Mouse (Mus musculus): ENCODE measurements around the gene Epc2. TPM values are rescaled to one million over a fixed set of nuclear protein-coding genes. Genes with fewer than 3 reads are reported as not detected.

Gene Epc2
- 10 to 100 TPM; 52.6 to 53.8 TPM for total RNA-seq (2021)

GRCm38 (mm10) chr2:49450931-49451636, at the start of gene Epc2:
Gene Epc2 (plus strand): TSS chr2:49451486.
- peak; percentile 76 to 91 for DNase-seq (ENCODE audit: extremely low spot score in 1 of 2, low spot score in 2 of 2)
- intact Hi-C loops (cut with DNase I): loop anchor here (5.0 kb wide), 2 partner anchors 171 to 276 kb away; no protein-coding TSS in a partner anchor

DNA sequence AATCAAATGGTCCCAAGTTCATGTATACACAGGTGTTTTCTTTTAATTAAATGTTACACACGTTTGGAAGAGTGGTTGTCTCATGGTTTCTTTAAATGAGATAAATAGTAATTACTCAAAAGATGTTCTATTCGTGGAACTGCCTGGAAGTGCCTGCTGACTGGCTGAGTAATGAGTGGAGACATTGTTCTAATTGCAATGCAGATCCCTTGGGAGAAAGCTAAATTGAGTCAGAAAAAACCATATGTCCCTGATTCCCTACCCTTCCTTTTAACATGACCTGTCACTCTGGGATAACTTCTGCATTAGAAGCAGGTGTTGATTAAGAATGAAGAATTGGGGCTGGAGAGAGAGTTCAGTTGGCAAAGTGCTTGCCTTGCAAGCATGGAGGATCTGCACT, 45.3 kb upstream of the Epc2 start:
- intact Hi-C loops (cut with DNase I): no loop called here
- no peak for DNase-seq (ENCODE audit: extremely low spot score in 1 of 2, low spot score in 2 of 2)

GRCm38 (mm10) chr2:49411685-49412084, 39.6 kb upstream of the Epc2 start:
- intact Hi-C loops (cut with DNase I): no loop called here
- DNase-seq (ENCODE audit: extremely low spot score in 1 of 2, low spot score in 2 of 2): no peak

DNA sequence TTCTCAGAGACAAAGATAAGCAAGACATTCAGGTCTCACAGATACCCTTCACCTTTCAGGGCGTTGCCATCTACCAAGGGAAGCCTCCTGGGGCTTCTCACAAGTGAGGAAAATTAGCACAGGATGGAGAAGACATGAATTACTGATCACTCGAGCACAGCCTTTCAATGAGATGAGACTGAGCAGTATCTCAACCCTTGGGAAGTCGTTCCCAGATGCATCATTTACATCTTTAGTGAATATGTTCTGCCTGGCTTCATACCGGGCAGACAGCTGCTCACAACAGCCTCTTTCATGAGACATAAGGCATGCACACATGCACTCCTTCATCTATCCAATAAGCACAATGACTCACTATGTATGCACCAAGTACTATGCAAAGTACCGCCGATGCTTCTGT, 38.7 kb upstream of the Epc2 start:
- no peak for DNase-seq (ENCODE audit: extremely low spot score in 1 of 2, low spot score in 2 of 2)
- intact Hi-C loops (cut with DNase I): no loop called here

DNA sequence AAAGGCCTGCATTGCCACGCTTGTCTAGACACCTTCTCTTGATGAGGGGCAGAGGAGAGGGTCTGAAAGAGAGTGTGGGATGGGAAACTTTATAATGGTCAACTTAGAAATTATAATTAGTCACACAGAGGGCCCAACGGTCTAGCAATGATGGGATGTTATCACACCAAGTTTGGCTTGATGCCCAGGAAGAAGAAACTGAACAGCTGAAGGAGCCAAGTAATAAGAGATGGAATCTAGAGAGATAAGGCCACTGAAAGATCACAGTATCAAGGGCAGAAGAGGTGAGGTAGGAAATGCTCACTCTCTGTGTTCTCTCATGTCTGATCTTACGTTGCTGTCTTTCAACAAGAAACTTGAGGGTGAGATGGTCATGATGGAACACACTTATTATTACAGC, 35.4 kb upstream of the Epc2 start:
- intact Hi-C loops (cut with DNase I): no loop called here
- no peak for DNase-seq (ENCODE audit: extremely low spot score in 1 of 2, low spot score in 2 of 2)

GRCm38 (mm10) chr2:49417018-49417604, 34.2 kb upstream of the Epc2 start:
- intact Hi-C loops (cut with DNase I): no loop called here
- DNase-seq (ENCODE audit: extremely low spot score in 1 of 2, low spot score in 2 of 2): no peak

DNA sequence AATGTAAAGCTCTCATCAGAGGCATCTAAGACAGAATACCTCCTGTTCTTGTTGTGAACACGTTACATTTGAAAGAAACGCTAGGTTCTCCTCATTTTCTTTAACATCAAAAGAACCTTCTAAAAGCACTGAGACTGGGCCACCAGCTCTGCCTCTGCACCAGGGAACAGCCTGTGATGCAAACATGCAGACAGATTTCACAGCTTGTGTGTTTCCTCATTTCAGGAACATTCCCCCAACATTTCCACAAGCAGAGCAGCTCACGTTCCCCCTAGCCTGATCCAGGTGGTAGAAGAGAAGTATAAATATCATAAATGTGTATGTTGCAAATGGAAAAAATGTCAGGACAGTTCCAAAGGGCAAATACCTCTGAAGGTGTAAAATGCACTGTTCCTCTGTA, 30.9 kb upstream of the Epc2 start:
- intact Hi-C loops (cut with DNase I): loop anchor here (10.0 kb wide), 1 partner anchor 506 kb away; no protein-coding TSS in a partner anchor
- DNase-seq (ENCODE audit: extremely low spot score in 1 of 2, low spot score in 2 of 2): no peak

- intact Hi-C loops (cut with DNase I): loop anchor here (10.0 kb wide), 1 partner anchor 509 kb away; no protein-coding TSS in a partner anchor
- DNase-seq (ENCODE audit: extremely low spot score in 1 of 2, low spot score in 2 of 2): no peak
Observed at GRCm38 (mm10) chr2:49423857-49424256, 27.4 kb upstream of the Epc2 start.

DNA sequence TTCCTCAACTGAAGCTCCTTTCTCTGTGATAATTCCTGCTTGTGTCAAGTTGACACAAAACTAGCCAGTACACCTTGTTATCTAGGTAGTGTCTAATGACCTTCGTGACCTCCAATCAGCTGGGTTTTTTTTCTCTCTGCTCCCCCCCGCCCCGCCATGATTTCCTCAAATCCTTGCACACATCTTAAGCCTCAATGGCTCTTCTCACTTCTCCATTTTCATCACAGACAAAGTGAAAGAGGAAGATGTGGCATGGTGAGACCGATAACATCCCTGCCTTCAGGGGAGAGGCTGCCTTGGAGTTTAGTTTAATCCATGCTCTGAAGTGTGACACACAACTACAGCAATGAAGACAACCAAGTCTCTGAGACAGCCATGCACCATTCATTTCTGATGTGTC, 26.5 kb upstream of the Epc2 start:
- no peak for DNase-seq (ENCODE audit: extremely low spot score in 1 of 2, low spot score in 2 of 2)
- intact Hi-C loops (cut with DNase I): loop anchor here (10.0 kb wide), 1 partner anchor 510 kb away; no protein-coding TSS in a partner anchor

DNA sequence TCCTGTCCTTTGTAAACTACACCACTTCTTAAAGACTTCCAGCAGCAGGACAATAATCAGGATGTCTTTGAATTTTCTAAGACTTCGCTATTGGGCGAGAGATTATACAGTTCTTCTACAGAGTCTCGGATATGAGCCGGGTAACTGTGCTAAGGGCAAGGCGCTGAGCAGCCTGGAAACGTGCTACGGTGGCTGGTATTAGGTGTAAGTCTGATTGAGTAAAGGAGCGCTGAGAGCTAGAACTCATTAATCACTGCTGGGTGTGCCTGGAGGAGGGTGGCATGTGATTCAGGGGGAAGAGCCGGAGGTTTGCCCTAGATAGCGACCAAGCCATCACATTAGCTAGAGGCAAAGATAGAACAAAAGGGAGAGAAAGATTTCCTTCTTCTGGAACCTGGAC, 25.1 kb upstream of the Epc2 start:
- intact Hi-C loops (cut with DNase I): loop anchor here (10.0 kb wide), 1 partner anchor 511 kb away; no protein-coding TSS in a partner anchor

DNA sequence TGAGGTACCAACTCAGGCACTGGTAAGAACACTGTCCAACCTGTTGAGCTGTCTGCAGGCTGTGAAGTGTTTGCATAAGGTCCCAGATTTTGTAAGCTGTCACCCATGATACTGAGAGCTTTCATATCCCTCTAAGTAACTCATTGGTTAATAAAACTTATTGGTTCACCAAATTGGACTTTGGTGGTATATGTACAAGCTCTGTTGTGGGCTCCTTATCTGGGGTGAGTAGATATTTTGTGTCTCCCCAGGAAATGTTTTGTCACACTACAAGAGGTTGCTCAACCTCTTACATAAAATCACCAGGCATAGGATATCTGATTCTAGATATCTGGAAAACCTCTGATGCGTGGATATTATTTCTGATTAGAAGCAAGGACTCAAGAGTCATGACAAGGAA, 20.3 kb upstream of the Epc2 start:
- DNase-seq (ENCODE audit: extremely low spot score in 1 of 2, low spot score in 2 of 2): no peak
- intact Hi-C loops (cut with DNase I): no loop called here

More for the DNA sequence above, 25.1 kb upstream of the Epc2 start:
- no peak for DNase-seq (ENCODE audit: extremely low spot score in 1 of 2, low spot score in 2 of 2)

DNA sequence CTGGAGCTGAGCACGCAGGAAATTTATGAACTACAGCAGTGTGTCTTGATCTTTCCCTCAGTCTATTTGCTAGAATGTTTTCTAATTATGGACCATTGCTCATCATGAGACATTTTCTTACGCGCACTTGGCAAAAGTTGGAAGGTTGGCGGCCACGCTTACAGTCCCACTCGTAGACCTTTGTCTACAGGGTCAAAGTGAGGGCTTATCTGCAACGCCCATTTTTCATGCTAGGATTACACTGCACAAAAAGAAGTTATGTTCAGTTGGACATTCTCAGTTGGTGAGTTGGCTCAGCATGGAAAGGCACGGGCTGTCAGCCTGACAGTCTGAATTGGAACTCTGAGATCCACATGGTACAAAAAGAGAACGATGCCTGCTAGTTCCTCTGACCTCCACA, 18.1 kb upstream of the Epc2 start:
- intact Hi-C loops (cut with DNase I): no loop called here

GRCm38 (mm10) chr2:49446238-49446637, 5.0 kb upstream of the Epc2 start:
- no peak for DNase-seq (ENCODE audit: extremely low spot score in 1 of 2, low spot score in 2 of 2)
- intact Hi-C loops (cut with DNase I): no loop called here

More for the DNA sequence above, 18.1 kb upstream of the Epc2 start:
- DNase-seq (ENCODE audit: extremely low spot score in 1 of 2, low spot score in 2 of 2): no peak

DNA sequence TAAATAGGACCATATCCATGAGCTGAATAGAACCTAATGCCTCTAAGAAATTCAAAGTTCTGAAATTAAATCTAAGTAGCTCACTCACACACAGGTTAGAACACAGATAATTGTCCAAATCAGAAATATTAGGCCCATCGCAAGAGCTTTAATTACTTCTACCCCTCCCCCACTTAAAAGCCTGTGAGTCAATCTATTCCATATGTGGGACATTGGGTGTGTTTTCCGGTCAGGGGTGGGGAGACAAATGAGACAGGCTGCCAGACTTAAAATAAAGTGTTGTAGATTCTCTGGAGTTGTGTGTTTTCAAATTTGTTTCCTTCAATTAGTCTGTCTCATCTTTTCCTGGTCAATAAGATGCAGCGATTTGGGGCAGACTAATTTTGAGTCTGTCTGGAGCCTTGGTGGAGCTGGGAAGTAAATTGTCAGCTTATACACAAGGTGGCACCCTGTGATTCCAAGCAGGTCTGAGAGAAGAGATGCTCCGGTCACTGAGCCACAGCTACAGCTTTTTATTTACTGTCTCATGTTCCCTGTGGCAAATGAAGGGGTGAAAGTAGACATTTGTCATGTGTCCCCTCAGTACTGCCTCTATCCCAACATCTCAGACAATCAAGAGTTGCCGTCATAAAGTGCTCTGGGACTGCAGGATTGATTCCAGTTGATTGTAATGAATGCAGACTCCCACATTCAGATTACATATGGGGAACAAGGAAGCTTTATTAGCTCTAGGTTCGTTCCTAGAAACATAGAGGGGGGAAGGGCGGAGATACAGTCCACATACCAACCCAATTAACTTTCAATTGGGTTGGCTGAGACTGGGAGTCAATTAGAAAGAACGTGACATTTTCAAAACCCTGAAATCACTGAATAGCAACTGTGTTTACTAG, 3.5 kb upstream of the Epc2 start:
- DNase-seq (ENCODE audit: extremely low spot score in 1 of 2, low spot score in 2 of 2): no peak
- intact Hi-C loops (cut with DNase I): no loop called here

DNA sequence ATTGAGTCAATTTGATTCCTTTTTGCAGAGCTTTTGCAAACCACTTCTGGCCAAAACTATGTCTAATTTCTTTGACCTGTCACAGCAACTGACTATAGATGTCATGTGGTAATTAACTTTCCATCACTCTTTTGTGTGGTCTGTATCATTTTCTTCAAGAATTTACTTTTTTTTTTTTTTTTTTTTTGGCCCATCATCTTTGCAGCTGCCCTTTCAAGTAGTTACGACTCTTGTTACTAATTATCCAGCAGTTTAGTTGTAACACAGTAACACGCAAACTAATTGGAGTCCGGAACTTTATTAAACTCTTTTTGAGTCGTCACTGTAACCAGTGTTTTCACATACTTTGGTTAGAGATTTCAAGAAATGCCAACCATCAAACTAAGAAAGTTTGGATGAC, 819 bp upstream of the Epc2 start:
- DNase-seq (ENCODE audit: extremely low spot score in 1 of 2, low spot score in 2 of 2): no peak
- intact Hi-C loops (cut with DNase I): loop anchor here (5.0 kb wide), 2 partner anchors 172 to 277 kb away; no protein-coding TSS in a partner anchor

DNA sequence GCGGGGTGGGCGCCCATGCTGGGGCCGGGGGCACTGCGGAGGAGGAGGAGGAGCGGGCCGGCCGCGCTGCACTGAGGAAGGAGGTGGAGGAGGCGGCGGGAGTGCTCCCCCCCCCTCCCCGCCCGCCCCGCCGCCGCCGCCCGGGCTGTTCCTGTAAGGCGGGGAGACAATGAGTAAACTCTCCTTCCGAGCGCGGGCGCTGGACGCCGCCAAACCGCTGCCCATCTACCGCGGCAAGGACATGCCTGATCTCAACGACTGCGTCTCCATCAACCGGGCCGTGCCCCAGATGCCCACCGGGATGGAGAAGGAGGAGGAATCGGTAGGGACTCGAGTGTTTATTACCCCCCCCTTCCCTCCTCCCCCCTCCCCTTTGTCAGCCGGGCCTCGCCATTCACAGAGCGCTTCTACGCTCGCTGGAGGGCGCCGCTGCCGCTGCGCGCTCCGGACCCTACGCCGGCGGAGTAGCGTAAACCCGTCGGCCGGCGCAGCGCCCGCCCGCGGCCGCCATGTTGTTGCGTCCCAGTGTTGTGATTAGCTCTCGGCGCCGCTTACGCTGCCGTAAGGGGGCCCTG, 438 bp downstream of the Epc2 start:
- peak; percentile 90 to 94 for DNase-seq (ENCODE audit: extremely low spot score in 1 of 2, low spot score in 2 of 2)
- intact Hi-C loops (cut with DNase I): loop anchor here (5.0 kb wide), 2 partner anchors 171 to 276 kb away; no protein-coding TSS in a partner anchor

- DNase-seq (ENCODE audit: extremely low spot score in 1 of 2, low spot score in 2 of 2): peak; percentile 55 to 69
- intact Hi-C loops (cut with DNase I): loop anchor here (5.0 kb wide), 2 partner anchors 170 to 275 kb away; no protein-coding TSS in a partner anchor
Observed at GRCm38 (mm10) chr2:49452451-49453081, 1.3 kb downstream of the Epc2 start.

- intact Hi-C loops (cut with DNase I): no loop called here
- DNase-seq (ENCODE audit: extremely low spot score in 1 of 2, low spot score in 2 of 2): no peak
Observed at GRCm38 (mm10) chr2:49457797-49458196, 6.5 kb downstream of the Epc2 start.
